Mouse (Mus musculus) embryonic facial prominence, embryonic 15.5 days (tissue): ENCODE data around the gene Gan. TPM values are rescaled to one million over a fixed set of nuclear protein-coding genes. Genes with fewer than 3 reads are reported as not detected.

Experiments
- ATAC-seq: fragments of 200-750 bp; cut with Nextera tagmentation; 2 replicates; pipeline ENCODE4 v1.8.0; 2017; ENCODE audit warnings: low read depth, moderate TSS enrichment; ENCODE audit not compliant: insufficient number of reproducible peaks, low FRiP score, low TSS enrichment
- H3K27ac ChIP-seq: fragments of 300-500 bp; sonication (generic); replicated peaks from 2 replicates; pipeline ENCODE4 v1.5.1; 2015; ENCODE audit warnings: mild to moderate bottlenecking, inconsistent platforms
- H3K27me3 ChIP-seq: fragments of 300-500 bp; sonication (generic); 2 replicates; pipeline ENCODE4 v1.6.1; 2015; ENCODE audit warnings: inconsistent platforms
- H3K36me3 ChIP-seq: fragments of 300-500 bp; sonication (generic); 2 replicates; pipeline ENCODE4 v1.6.1; 2015; ENCODE audit warnings: mild to moderate bottlenecking, inconsistent platforms
- H3K4me1 ChIP-seq: fragments of 300-500 bp; sonication (generic); 2 replicates; pipeline ENCODE4 v1.6.1; 2015; ENCODE audit warnings: inconsistent platforms
- H3K4me2 ChIP-seq: fragments of 300-500 bp; sonication (generic); replicated peaks from 2 replicates; pipeline ENCODE4 v1.6.1; 2015; ENCODE audit warnings: mild to moderate bottlenecking, inconsistent platforms
- H3K4me3 ChIP-seq: fragments of 300-500 bp; sonication (generic); replicated peaks from 2 replicates; pipeline ENCODE4 v1.5.1; 2015; ENCODE audit warnings: mild to moderate bottlenecking, inconsistent platforms
- H3K9ac ChIP-seq: fragments of 300-500 bp; sonication (generic); 2 replicates; pipeline ENCODE4 v1.6.1; 2015; ENCODE audit warnings: inconsistent platforms
- H3K9me3 ChIP-seq: fragments of 300-500 bp; sonication (generic); replicated peaks from 2 replicates; pipeline ENCODE4 v1.6.1; 2016; ENCODE audit warnings: inconsistent platforms
- WGBS: fragments of 180-500 bp; shearing (Covaris S2); methylation state at CpG from one replicate; pipeline ENCODE4 v1.1.7; 2015; 5-methylcytosine and 5-hydroxymethylcytosine counted together
- polyA plus RNA-seq: library from polyadenylated mRNA; unstranded; fragments of >200 nt; fragmentation: Nextera tagmentation; extraction: Ambion mirVana; gene quantifications from 2 replicates; pipeline ENCODE4 v1.2.1, GENCODE M21; 2015

The Gan gene
- 2.9 and 3.3 TPM in 2 replicates for polyA plus RNA-seq

GRCm38 (mm10) chr8:117158135-117158761, at the start of gene Gan:
TSS of gene Gan (plus strand) at chr8:117158135.
- Histone ChIP-seq H3K27ac (peak within 1 kb of the TSS; percentile 91), H3K4me3 (peak within 1 kb of the TSS; percentile 82), H3K9ac (peak within 1 kb of the TSS; percentile 93), H3K27me3 (no peaks in the 10 kb centered on the region), H3K4me1 (peaks cover 24% of the 10 kb centered on the region), H3K36me3 (no peaks in the 10 kb centered on the region), H3K9me3 (no peaks in the 10 kb centered on the region), H3K4me2 (peak within 1 kb of the TSS; percentile 82)
- WGBS: under 1% methylated on average over 65 of the region's 65 CpGs
- ATAC-seq: peak; percentile 63

GRCm38 (mm10) chr8:117109018-117109711, 48.8 kb upstream of the Gan start:
- no peak overlapping the region for H3K4me2 ChIP-seq
- 91% methylated on average over 19 of the region's 19 CpGs for WGBS
- no peak for ATAC-seq
- H3K27me3 ChIP-seq: no peaks in the 10 kb centered on the region
- no peak overlapping the region for H3K4me3 ChIP-seq
- no peaks in the 10 kb centered on the region for H3K36me3 ChIP-seq
- H3K27ac ChIP-seq: no peak overlapping the region
- H3K4me1 ChIP-seq: no peaks in the 10 kb centered on the region; the same call in 1 of the 2 replicates
- H3K9me3 ChIP-seq: no peaks in the 10 kb centered on the region
- no peak overlapping the region for H3K9ac ChIP-seq

DNA sequence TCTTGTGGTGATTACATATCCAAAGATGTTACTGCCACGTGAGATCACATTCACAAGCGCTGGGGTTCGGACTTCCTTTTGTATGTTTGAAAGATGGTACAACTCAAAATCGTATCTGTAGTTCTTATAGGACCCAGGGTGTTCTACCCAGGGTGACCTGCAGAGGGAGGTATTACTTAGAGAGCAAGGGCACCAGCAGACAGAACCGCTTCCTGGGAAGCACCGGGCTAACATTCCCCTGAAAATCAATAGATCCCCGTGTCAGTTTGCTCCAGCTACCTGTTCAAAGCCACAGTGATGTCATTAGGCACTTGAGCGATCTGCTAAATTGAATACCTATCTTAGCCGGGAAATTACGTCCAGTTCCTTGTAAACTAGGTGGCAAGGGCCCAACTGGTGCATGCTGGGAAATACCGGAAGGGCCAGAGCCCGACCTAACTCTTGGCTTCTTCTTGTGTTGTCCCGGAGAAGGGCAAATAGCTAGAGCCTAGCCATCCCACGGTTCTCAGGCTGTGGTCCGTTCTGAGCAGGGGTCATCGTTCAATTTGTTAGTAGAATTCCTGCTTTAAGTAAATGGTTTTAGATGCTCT, 48.0 kb upstream of the Gan start:
- Histone ChIP-seq H3K9ac (no peak overlapping the region), H3K27me3 (no peaks in the 10 kb centered on the region), H3K4me2 (no peak overlapping the region), H3K27ac (no peak overlapping the region), H3K4me1 (no peaks in the 10 kb centered on the region; the same call in 1 of the 2 replicates), H3K9me3 (no peaks in the 10 kb centered on the region), H3K4me3 (no peak overlapping the region), H3K36me3 (no peaks in the 10 kb centered on the region)
- 51% methylated on average over 16 of the region's 16 CpGs for WGBS
- ATAC-seq: no peak

DNA sequence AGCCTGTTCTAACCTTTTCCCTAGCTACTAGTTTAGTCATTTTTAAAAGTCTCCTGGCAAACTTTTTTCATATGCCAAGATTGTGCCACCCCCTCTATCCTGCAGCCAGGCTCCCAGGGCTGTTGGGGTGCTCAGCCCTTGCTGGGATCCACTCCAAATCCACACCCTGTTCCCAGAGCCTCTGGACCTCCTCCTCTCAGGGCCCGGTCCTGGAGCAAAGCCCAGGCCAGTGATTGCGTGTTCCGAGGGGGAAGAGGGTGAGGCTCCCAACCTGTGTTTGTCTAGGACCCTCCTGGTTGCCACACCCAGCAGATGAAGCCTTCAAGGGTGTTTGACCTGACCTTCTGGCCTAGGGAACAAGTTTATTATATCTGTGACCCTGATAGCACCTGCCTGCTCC, 46.3 kb upstream of the Gan start:
- no peaks in the 10 kb centered on the region for H3K9me3 ChIP-seq
- no peak overlapping the region for H3K4me2 ChIP-seq
- H3K27me3 ChIP-seq: no peaks in the 10 kb centered on the region
- H3K9ac ChIP-seq: no peak overlapping the region
- no peak overlapping the region for H3K4me3 ChIP-seq
- H3K27ac ChIP-seq: no peak overlapping the region
- 59% methylated on average over 3 of the region's 3 CpGs for WGBS
- ATAC-seq: no peak
- no peaks in the 10 kb centered on the region for H3K36me3 ChIP-seq
- H3K4me1 ChIP-seq: peaks cover 15% of the 10 kb centered on the region

DNA sequence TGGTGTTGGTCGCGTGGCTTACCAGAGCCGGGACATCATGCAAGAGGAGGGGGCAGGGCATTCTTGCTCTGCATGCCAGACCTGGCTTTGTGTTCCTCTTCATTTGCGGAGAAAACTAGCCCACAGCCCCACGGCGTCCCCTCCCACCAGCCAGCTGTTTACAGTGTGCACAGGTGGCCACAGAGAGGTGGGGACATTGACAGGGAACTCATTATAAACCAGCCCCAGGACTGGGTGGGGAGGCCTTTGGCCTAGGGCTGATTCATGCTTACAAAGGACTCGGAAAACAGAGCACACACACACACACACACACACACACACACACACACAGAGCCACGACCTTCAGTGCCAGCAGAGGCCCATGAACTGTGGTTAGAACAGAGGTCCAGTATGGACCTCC, 45.7 kb upstream of the Gan start:
- H3K4me1 ChIP-seq: peaks cover 15% of the 10 kb centered on the region
- no peak overlapping the region for H3K27ac ChIP-seq
- H3K4me3 ChIP-seq: no peak overlapping the region
- 46% methylated on average over 8 of the region's 8 CpGs for WGBS
- no peak overlapping the region for H3K9ac ChIP-seq
- H3K9me3 ChIP-seq: no peaks in the 10 kb centered on the region
- no peak overlapping the region for H3K4me2 ChIP-seq
- 0 out of 2 replicates have a peak, but pooled peaks have one; percentile 58 for ATAC-seq
- H3K36me3 ChIP-seq: no peaks in the 10 kb centered on the region
- no peaks in the 10 kb centered on the region for H3K27me3 ChIP-seq

DNA sequence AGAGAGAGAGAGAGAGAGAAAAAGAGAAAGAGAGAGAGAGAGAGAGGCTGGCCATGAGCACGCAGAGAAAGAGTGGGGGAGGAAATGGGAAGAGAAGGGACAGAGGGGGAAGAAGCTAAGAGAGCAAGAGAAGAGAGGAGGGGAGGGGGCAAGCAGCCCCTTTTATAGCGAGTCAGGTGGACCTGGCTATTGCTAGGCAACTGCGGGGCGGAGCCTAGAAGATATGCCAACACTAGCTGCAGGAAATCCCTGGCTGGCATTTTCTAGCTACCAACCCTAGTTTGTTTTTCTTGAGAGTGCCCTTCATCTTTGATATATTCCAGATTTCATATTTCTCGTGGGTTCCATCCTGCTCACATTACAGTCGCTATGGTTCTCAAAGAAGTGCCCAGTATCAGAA, 42.8 kb upstream of the Gan start:
- WGBS: 34% methylated on average over 6 of the region's 6 CpGs
- ATAC-seq: no peak
- Histone ChIP-seq H3K27ac (peak overlapping the region; percentile 44), H3K4me1 (peaks cover 15% of the 10 kb centered on the region), H3K36me3 (no peaks in the 10 kb centered on the region), H3K27me3 (no peaks in the 10 kb centered on the region), H3K4me2 (peak overlapping the region; percentile 28; the same call in 1 of the 2 replicates), H3K9me3 (no peaks in the 10 kb centered on the region), H3K9ac (no peak overlapping the region), H3K4me3 (no peak overlapping the region)

DNA sequence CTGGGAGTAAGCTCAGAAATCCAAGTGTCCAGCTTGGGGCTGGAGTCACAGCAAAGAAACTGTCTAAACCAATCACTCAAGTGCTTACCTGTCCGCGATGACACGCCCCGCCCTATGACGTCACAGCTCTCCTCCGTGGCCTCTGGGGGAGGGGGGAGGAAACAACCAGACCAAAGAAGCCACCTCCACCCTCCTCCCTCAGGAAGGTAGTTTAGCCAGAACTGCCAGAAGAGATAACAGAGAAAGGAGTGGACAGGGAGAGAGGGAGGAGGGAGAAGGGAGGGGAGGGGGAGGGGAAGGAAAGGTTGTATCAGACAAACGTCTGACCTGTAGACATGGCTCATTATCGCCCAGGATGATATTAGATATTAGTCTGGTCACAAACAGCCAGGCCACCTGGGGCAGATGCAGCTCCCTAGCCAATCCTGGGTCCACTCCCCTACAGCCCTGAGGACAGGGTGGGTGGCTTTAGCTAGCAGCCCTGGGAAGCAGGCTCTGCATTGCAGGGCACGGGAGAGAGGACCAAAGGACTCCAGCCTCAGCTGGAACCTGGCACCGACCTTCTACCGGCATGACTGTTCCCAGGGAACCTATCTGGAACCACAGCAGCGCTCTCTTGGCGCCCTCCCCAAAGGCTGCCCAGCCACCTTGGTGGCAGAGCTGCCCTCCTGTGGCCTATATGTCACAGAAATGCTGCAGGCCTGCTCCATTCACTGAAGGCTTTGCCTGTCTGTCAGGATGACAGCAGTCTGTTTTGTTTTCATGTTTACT, 42.1 kb upstream of the Gan start:
- Histone ChIP-seq H3K4me1 (peaks cover 15% of the 10 kb centered on the region), H3K27me3 (no peaks in the 10 kb centered on the region), H3K9ac (no peak overlapping the region), H3K27ac (peak overlapping the region; percentile 44), H3K4me2 (peak overlapping the region; percentile 28; the same call in 1 of the 2 replicates), H3K9me3 (no peaks in the 10 kb centered on the region), H3K4me3 (no peak overlapping the region), H3K36me3 (no peaks in the 10 kb centered on the region)
- 15% methylated on average over 13 of the region's 13 CpGs for WGBS
- ATAC-seq: no peak

GRCm38 (mm10) chr8:117116534-117116933, 41.4 kb upstream of the Gan start:
- H3K9ac ChIP-seq: no peak overlapping the region
- no peaks in the 10 kb centered on the region for H3K9me3 ChIP-seq
- H3K4me2 ChIP-seq: no peak overlapping the region
- H3K4me3 ChIP-seq: no peak overlapping the region
- ATAC-seq: no peak
- WGBS: 73% methylated on average over 7 of the region's 7 CpGs
- H3K36me3 ChIP-seq: no peaks in the 10 kb centered on the region
- H3K27me3 ChIP-seq: no peaks in the 10 kb centered on the region
- H3K4me1 ChIP-seq: peaks cover 15% of the 10 kb centered on the region
- H3K27ac ChIP-seq: no peak overlapping the region

DNA sequence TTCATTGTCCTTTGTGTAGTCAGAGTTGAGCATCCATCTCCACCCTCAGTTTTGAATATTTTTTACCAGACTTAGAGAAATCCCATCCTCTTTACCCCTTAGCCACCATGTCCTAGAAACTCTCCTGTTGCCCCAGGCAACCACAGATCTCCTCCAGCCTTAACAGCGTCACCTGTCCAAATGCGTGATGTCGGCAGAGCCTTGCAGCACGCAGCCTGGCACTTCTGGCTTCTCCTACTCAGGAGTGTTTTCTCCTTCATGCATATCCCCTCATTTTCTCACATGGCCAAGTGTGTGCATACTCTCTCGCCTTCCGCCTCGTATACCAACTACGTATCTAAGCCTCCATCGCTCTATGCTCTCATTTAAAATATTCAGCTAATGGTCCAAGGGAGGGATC, 39.5 kb upstream of the Gan start:
- Histone ChIP-seq H3K4me1 (peaks cover 15% of the 10 kb centered on the region), H3K27me3 (no peaks in the 10 kb centered on the region), H3K36me3 (no peaks in the 10 kb centered on the region), H3K9ac (no peak overlapping the region), H3K27ac (no peak overlapping the region), H3K4me3 (no peak overlapping the region), H3K4me2 (no peak overlapping the region), H3K9me3 (no peaks in the 10 kb centered on the region)
- WGBS: 85% methylated on average over 9 of the region's 9 CpGs
- no peak for ATAC-seq

DNA sequence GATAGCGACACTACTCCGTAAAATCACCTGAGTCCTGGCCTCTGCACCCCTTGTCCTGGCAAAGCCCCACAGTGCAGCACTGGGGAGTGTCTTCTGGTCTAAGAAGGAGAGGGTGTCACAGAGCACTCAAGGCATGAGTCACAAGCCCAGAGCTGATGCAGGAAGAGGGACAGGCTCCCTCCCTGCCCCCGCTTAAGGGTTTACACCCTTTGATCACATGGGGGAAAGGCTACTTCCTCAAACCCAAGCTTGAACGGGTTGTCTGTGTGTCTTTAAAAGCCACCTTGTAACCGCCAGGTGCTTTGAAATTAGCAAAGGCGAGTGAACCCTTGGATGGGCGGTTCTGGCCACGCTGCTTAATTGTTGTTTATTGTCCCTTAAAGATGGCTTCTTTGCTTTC, 36.7 kb upstream of the Gan start:
- 61% methylated on average over 8 of the region's 8 CpGs for WGBS
- no peak overlapping the region for H3K4me2 ChIP-seq
- H3K9me3 ChIP-seq: no peaks in the 10 kb centered on the region
- no peak for ATAC-seq
- H3K27ac ChIP-seq: 0 out of 2 replicates have a peak overlapping the region, but pooled peaks have one; percentile 7
- no peaks in the 10 kb centered on the region for H3K36me3 ChIP-seq
- H3K27me3 ChIP-seq: no peaks in the 10 kb centered on the region
- no peak overlapping the region for H3K4me3 ChIP-seq
- peaks cover 2% of the 10 kb centered on the region; the same call in 1 of the 2 replicates for H3K4me1 ChIP-seq
- H3K9ac ChIP-seq: no peak overlapping the region
